Mouse (Mus musculus) bone marrow, adult 2 months (tissue): ENCODE measurements around the gene Capn12.

Experiments
- CTCF ChIP-seq: fragments of 200-500 bp; IDR thresholded peaks from 2 replicates; pipeline ENCODE4 v1.5.1; 2011; ENCODE audit warnings: low read length, control low read depth; ENCODE audit not compliant: control insufficient read depth, insufficient read depth
- POLR2A ChIP-seq: fragments of 200-500 bp; IDR thresholded peaks from 2 replicates; pipeline ENCODE4 v1.6.1; 2011; ENCODE audit warnings: low read depth, mild to moderate bottlenecking, control low read depth, low read length, borderline replicate concordance; ENCODE audit not compliant: control insufficient read depth

GRCm38 (mm10) chr7:28902180-28902579 lies 21.0 kb downstream of the Capn12 start:
- TF ChIP-seq CTCF: no peak
- TF ChIP-seq POLR2A: no peak
